Mouse (Mus musculus) heart, postnatal 0 days (tissue): Measurements from ENCODE around the gene Pex11a. TPM values are rescaled to one million over a fixed set of nuclear protein-coding genes. Genes with fewer than 3 reads are reported as not detected.
A peak's percentile ranks its signal among the peaks of the same experiment; 100 is the strongest.

Experiments used
- ATAC-seq: fragments of 200-750 bp; cut with Nextera tagmentation; 2 replicates; pipeline ENCODE4 v1.8.0; 2017; ENCODE audit warnings: low read depth, moderate number of reproducible peaks, moderate library complexity; ENCODE audit not compliant: insufficient read depth
- DNase-seq: peaks from one replicate; pipeline ENCODE4 v3.0.0-alpha.2; 2016; ENCODE audit warnings: low spot score
- H3K27ac ChIP-seq: fragments of 300-500 bp; sonication (generic); 2 replicates; pipeline ENCODE4 v1.5.1; 2014; ENCODE audit warnings: low read depth, mild to moderate bottlenecking
- H3K27me3 ChIP-seq: fragments of 300-500 bp; sonication (generic); 2 replicates; pipeline ENCODE4 v1.6.1; 2014; ENCODE audit warnings: low read length, mixed read lengths; ENCODE audit not compliant: control insufficient read depth, insufficient read depth
- H3K36me3 ChIP-seq: fragments of 300-500 bp; sonication (generic); replicated peaks from 2 replicates; pipeline ENCODE4 v1.6.1; 2014; ENCODE audit warnings: low read length, mixed read lengths; ENCODE audit not compliant: control insufficient read depth, insufficient read depth
- H3K4me1 ChIP-seq: fragments of 300-500 bp; sonication (generic); 2 replicates; pipeline ENCODE4 v1.6.1; 2014; ENCODE audit warnings: antibody characterized with exemption; ENCODE audit not compliant: control insufficient read depth, insufficient read depth
- H3K4me2 ChIP-seq: fragments of 300-500 bp; sonication (generic); 2 replicates; pipeline ENCODE4 v1.6.1; 2014; ENCODE audit warnings: low read depth, mild to moderate bottlenecking, low read length, moderate library complexity
- H3K4me3 ChIP-seq: fragments of 300-500 bp; sonication (generic); 2 replicates; pipeline ENCODE4 v1.5.1; 2014; ENCODE audit warnings: low read depth, low read length
- H3K9ac ChIP-seq: fragments of 300-500 bp; sonication (generic); replicated peaks from 2 replicates; pipeline ENCODE4 v1.6.1; 2014; ENCODE audit warnings: low read depth, low read length, mixed read lengths
- H3K9me3 ChIP-seq: fragments of 300-500 bp; sonication (generic); replicated peaks from 2 replicates; pipeline ENCODE4 v1.6.1; 2016; ENCODE audit warnings: low read length; ENCODE audit not compliant: control insufficient read depth
- CTCF ChIP-seq: IDR thresholded peaks from 2 replicates; pipeline ENCODE4 v1.5.1; 2016; ENCODE audit warnings: antibody characterized with exemption, control low read depth, low read depth
- EP300 ChIP-seq: IDR thresholded peaks from 2 replicates; pipeline ENCODE4 v1.6.1; 2016; ENCODE audit warnings: antibody characterized with exemption, low read depth
- WGBS: fragments of 180-500 bp; shearing (Covaris S2); extraction: QIAGEN DNeasy Blood & Tissue Kit; methylation state at CpG from one replicate; pipeline ENCODE4 v1.1.7; 2014; 5-methylcytosine and 5-hydroxymethylcytosine counted together
- polyA plus RNA-seq: library from polyadenylated mRNA; unstranded; fragments of >200 nt; fragmentation: Nextera tagmentation; extraction: Ambion mirVana; gene quantifications from 2 replicates; pipeline ENCODE4 v1.2.1, GENCODE M21; 2015
- total RNA-seq: library from RNA; depleted of rRNA; stranded (reverse); fragments of >200 nt; gene quantifications from 2 replicates; pipeline ENCODE4 v1.2.3, GENCODE M21; 2014; ENCODE audit warnings: low replicate concordance

Pex11a gene
- total and polyA plus RNA-seq, 2 experiments from 2014 or later, result 0.04 to 11.6 TPM

DNA sequence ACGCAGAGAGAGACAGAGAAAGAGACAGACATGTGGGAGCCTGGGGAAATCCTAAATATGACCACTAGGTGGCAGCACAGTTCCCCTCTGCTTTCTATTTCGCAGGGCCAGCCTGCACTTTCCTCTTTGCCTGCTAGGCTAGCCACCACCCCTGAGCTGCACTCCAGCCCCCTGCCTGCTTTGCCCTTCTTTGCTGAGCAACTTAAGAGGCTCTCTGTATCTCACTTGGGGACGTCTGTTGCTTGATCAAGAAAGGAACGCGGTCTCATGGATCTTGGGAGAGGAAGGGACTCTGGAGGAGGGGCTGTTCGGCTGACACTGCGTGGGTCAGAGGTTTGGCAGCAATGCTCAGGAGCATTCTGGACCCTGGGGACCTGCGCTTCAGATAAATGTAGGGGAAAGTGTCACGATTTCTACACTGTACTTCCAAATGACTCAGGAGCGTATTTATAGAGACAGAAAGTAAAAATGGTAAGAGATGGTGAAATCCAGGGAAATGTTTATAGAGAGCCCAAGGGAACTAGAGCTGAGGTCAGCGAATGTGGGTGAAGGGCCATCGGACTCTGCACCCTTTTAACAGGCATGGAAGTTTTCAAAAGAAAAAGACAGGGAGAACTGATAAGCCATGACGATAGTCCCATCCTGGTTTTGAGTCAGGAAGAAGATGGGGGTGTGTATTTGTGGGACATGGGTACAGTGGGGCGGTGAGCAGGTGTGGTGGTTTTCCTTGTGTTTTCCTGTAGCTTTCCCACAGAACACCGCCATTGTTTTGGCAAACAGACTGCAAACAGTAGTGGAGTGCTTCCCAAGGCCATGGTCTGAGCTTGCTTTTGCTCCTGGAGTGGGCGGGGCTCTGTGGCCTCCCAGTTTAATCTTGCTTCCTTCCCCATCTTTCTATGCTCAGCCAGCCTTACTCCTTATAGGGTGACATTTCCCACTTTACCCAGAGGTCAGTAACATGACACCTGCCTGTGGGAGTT lies 38.0 kb upstream of the Pex11a start:
- Histone ChIP-seq H3K27me3 (no peaks in the 10 kb centered on the region), H3K9ac (peak overlapping the region; percentile 47; the same call in 1 of the 2 replicates), H3K27ac (peak overlapping the region; percentile 40), H3K9me3 (no peaks in the 10 kb centered on the region), H3K4me3 (peak overlapping the region; percentile 39), H3K4me1 (0 out of 2 replicates have a peak, but pooled peaks cover 6% of the 10 kb centered on the region), H3K36me3 (no peaks in the 10 kb centered on the region), H3K4me2 (peak overlapping the region; percentile 66)
- DNase-seq (peak; percentile 72), ATAC-seq (peak; percentile 82)
- WGBS, result 23% methylated on average over 16 of the region's 16 CpGs
- TF ChIP-seq CTCF, result peak; percentile 90
- no peak for TF ChIP-seq EP300

DNA sequence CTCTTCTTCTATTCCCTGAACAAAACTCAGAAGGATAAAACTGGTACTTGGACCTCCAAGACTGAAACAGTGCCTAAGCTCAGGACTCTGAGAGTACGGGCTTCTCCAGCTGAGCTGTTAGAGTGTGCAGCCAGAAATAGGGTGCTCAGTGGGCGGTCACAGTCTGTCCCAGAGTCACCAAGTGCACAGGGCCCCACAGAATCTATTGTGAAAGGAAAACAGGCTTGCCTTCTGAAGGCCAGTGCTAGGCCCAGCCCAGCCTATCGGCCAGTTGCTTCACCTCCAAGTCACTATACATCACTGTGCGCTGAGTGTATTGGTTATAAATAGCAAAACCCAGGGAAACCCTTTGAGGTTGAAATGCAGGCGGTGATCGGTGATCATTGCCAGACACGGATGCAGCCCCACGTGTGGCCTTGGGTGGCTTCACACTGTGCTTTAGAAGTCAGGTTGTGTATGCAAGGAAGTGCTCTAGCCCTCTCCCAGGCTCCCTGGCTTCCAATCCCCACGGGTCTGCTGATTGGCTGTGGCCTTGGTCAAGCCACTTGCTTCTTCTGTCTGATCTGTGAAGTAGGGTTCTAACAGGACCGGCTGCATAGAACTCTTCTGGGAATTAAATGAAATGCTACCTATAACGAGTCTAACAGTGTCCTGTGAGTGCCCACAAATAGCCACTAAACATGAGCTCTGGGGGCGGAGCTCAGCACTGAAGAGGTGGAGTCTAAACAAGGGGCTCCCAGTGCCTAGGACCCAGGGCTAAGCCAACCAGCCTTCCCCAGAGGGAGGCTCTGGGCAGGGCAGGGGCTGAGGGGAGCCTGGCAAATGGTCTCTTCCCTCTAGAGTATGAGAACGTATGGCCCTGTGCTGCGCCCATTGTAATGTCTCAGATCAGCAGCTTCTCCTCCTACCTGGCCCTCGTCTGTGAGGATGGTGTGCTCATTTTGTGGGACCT lies 28.9 kb upstream of the Pex11a start:
- peaks cover 11% of the 10 kb centered on the region; the same call in 1 of the 2 replicates for H3K4me1 ChIP-seq
- H3K4me3 ChIP-seq, result no peak overlapping the region
- no peak for TF ChIP-seq EP300
- no peak for TF ChIP-seq CTCF
- 33% methylated on average over 15 of the region's 15 CpGs for WGBS
- peak overlapping the region; percentile 47 for H3K27ac ChIP-seq
- peak; percentile 84 for ATAC-seq
- no peaks in the 10 kb centered on the region for H3K36me3 ChIP-seq
- H3K9me3 ChIP-seq, result no peaks in the 10 kb centered on the region
- peak; percentile 58 for DNase-seq
- H3K4me2 ChIP-seq, result no peak overlapping the region
- 0 out of 2 replicates have a peak overlapping the region, but pooled peaks have one; percentile 20 for H3K9ac ChIP-seq
- H3K27me3 ChIP-seq, result no peaks in the 10 kb centered on the region

DNA sequence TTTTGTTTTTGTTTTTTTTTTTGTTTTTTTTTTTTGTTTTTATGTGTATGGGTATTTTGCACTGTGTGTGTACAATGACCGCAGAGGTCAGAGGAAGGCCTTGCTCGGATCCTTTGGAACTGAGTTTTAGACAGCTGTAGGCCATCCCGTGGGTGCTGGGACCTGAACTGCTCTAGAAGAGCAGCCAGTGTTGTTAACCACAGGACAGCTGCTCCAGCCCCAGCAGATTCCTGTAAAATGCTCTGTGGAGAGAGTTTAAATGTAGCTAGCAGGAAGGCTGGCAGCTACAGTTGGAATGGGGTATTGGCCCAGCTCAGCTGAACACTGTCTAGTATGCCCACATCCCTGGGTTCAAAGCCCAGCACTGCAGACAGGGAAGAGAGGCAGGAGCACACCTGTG lies 26.7 kb upstream of the Pex11a start:
- 79% methylated on average over 3 of the region's 3 CpGs for WGBS

GRCm38 (mm10) chr7:79765991-79766390 lies 23.1 kb upstream of the Pex11a start:
- ATAC-seq, result no peak
- no peaks in the 10 kb centered on the region for H3K27me3 ChIP-seq
- H3K27ac ChIP-seq, result no peak overlapping the region
- no peak for TF ChIP-seq EP300
- no peak overlapping the region for H3K4me3 ChIP-seq
- no peak for DNase-seq
- WGBS, result 50% methylated on average over 1 of the region's 1 CpGs
- H3K36me3 ChIP-seq, result no peaks in the 10 kb centered on the region
- no peaks in the 10 kb centered on the region for H3K9me3 ChIP-seq
- no peak overlapping the region for H3K4me2 ChIP-seq
- no peaks in the 10 kb centered on the region for H3K4me1 ChIP-seq
- H3K9ac ChIP-seq, result no peak overlapping the region

More for the DNA sequence above, 26.7 kb upstream of the Pex11a start:
- Histone ChIP-seq H3K4me1 (peaks cover 11% of the 10 kb centered on the region; the same call in 1 of the 2 replicates), H3K36me3 (no peaks in the 10 kb centered on the region), H3K27ac (no peak overlapping the region), H3K4me2 (no peak overlapping the region), H3K4me3 (no peak overlapping the region), H3K9me3 (no peaks in the 10 kb centered on the region), H3K27me3 (no peaks in the 10 kb centered on the region), H3K9ac (no peak overlapping the region)
- TF ChIP-seq CTCF (no peak), EP300 (no peak)
- no peak for ATAC-seq
- DNase-seq, result no peak

DNA sequence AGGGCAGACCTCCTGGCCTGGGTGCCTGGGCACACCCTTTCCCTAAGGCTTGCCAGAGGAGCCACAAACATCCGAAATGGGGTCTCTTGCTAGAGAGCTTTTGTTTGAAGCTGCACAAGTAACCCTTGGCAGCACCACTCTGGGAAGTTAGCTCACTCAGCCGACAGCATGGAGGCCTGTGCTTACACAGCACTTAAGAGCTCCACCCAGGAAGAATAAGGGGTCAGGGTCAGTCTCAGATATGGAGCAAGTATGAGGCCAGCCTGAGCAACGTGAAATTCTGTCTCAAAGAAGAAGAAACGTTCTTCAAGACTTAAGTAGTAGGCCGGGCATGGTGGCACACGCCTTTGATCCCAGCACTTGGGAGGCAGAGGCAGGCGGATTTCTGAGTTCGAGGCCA lies 19.2 kb upstream of the Pex11a start:
- H3K27ac ChIP-seq, result no peak overlapping the region
- no peak for DNase-seq
- TF ChIP-seq CTCF, result no peak
- TF ChIP-seq EP300, result no peak
- H3K4me3 ChIP-seq, result no peak overlapping the region
- H3K9ac ChIP-seq, result no peak overlapping the region
- WGBS, result 72% methylated on average over 8 of the region's 8 CpGs
- H3K27me3 ChIP-seq, result no peaks in the 10 kb centered on the region
- no peaks in the 10 kb centered on the region for H3K9me3 ChIP-seq
- H3K36me3 ChIP-seq, result no peaks in the 10 kb centered on the region
- H3K4me2 ChIP-seq, result no peak overlapping the region
- no peak for ATAC-seq
- no peaks in the 10 kb centered on the region for H3K4me1 ChIP-seq
